ENCODE assay signal across 8 mouse cellular contexts in genomic region chr2:107290697-107291019, GRCm38 (mm10). TPM values are rescaled to one million over a fixed set of nuclear protein-coding genes. Genes with fewer than 3 reads are reported as not detected.
DNase-seq lines count a peak whose midpoint lies in the region; ATAC-seq and TF ChIP-seq lines count a peak whose summit lies in the region.
"Had no signal": no experiment of that assay in that cellular context is flagged by ENCODE, and none has a peak within 500 bp of the region (broad histone marks: within the 10 kb centered on the region; RNA-seq: fewer than 3 reads in every experiment).

No protein-coding gene starts in this region.

- no peak for TF ChIP-seq CTCF in lung, embryonic 14.5 days (IDR thresholded peaks at IDR 0.05; ENCODE audit: low read depth)

- WGBS in lung, embryonic 14.5 days = under 1% methylated on average over 12 of the region's 12 CpGs
- 0% methylated on average over 12 of the region's 12 CpGs for WGBS in forebrain, embryonic 13.5 days
- under 1% methylated on average over 12 of the region's 12 CpGs for WGBS in limb, embryonic 13.5 days
- WGBS in stomach, embryonic 14.5 days = 1% methylated on average over 12 of the region's 12 CpGs

- peak; percentile 64; the same call in 1 of the 2 replicates for ATAC-seq in lung, embryonic 14.5 days (ENCODE audit: insufficient read depth)
- ATAC-seq in forebrain, embryonic 13.5 days = peak; percentile 84
- no peak; the same call in 1 of the 2 replicates for ATAC-seq in limb, embryonic 13.5 days (ENCODE audit: low FRiP score, low read depth)
- peak; percentile 20; the same call in 1 of the 2 replicates for ATAC-seq in stomach, embryonic 14.5 days (ENCODE audit: insufficient number of reproducible peaks, insufficient read depth, low FRiP score, low read depth)

- no peak overlapping the region for H3K9ac ChIP-seq in lung, embryonic 14.5 days
- H3K9ac ChIP-seq in forebrain, embryonic 13.5 days = peak overlapping the region; percentile 65
- peak overlapping the region; percentile 40; the same call in 1 of the 2 replicates for H3K9ac ChIP-seq in limb, embryonic 13.5 days
- H3K9ac ChIP-seq in stomach, embryonic 14.5 days (replicated peaks; ENCODE audit: low read depth, low read length) = no peak overlapping the region

- peak overlapping the region; percentile 37 for H3K4me3 ChIP-seq in lung, embryonic 14.5 days (ENCODE audit: low read depth, low read length)
- peak overlapping the region; percentile 53 for H3K4me3 ChIP-seq in forebrain, embryonic 13.5 days
- H3K4me3 ChIP-seq in limb, embryonic 13.5 days = peak overlapping the region; percentile 43
- peak overlapping the region; percentile 29 for H3K4me3 ChIP-seq in stomach, embryonic 14.5 days (ENCODE audit: low read depth, low read length)

- H3K4me1 ChIP-seq in lung, embryonic 14.5 days (ENCODE audit: insufficient read depth) = peaks cover 5% of the 10 kb centered on the region; the same call in 1 of the 2 replicates
- H3K4me1 ChIP-seq in forebrain, embryonic 13.5 days = 0 out of 2 replicates have a peak, but pooled peaks cover 6% of the 10 kb centered on the region
- H3K4me1 ChIP-seq in limb, embryonic 13.5 days = peaks cover 12% of the 10 kb centered on the region
- H3K4me1 ChIP-seq in stomach, embryonic 14.5 days (ENCODE audit: control insufficient read depth, insufficient read depth, low read length) = no peaks in the 10 kb centered on the region

- peak overlapping the region; percentile 67 for H3K4me2 ChIP-seq in lung, embryonic 14.5 days
- H3K4me2 ChIP-seq in forebrain, embryonic 13.5 days = peak overlapping the region; percentile 94
- H3K4me2 ChIP-seq in limb, embryonic 13.5 days (replicated peaks) = peak overlapping the region; percentile 82
- H3K4me2 ChIP-seq in stomach, embryonic 14.5 days (replicated peaks; ENCODE audit: low read depth, low read length) = peak overlapping the region; percentile 63

- H3K36me3 ChIP-seq in lung, embryonic 14.5 days (ENCODE audit: insufficient read depth) = no peaks in the 10 kb centered on the region
- no peaks in the 10 kb centered on the region for H3K36me3 ChIP-seq in forebrain, embryonic 13.5 days (ENCODE audit: poor library complexity, severe bottlenecking)
- no peaks in the 10 kb centered on the region for H3K36me3 ChIP-seq in limb, embryonic 13.5 days
- H3K36me3 ChIP-seq in stomach, embryonic 14.5 days (ENCODE audit: control insufficient read depth, insufficient read depth, low read length) = no peaks in the 10 kb centered on the region

- intact Hi-C loops in gastrocnemius, postnatal 14 days (cut with DNase I; ENCODE audit: low total_unique reads) = no loop called here

- H3K27ac ChIP-seq in lung, embryonic 14.5 days (ENCODE audit: low read depth) = no peak overlapping the region
- no peak overlapping the region for H3K27ac ChIP-seq in forebrain, embryonic 13.5 days
- no peak overlapping the region for H3K27ac ChIP-seq in limb, embryonic 13.5 days
- H3K27ac ChIP-seq in stomach, embryonic 14.5 days (ENCODE audit: low read length) = no peak overlapping the region

- H3K27me3 ChIP-seq in lung, embryonic 14.5 days (ENCODE audit: insufficient read depth, low read length) = peaks cover 9% of the 10 kb centered on the region; the same call in 1 of the 2 replicates
- H3K27me3 ChIP-seq in forebrain, embryonic 13.5 days = 0 out of 2 replicates have a peak, but pooled peaks cover 6% of the 10 kb centered on the region
- peaks cover 59% of the 10 kb centered on the region for H3K27me3 ChIP-seq in limb, embryonic 13.5 days
- no peaks in the 10 kb centered on the region for H3K27me3 ChIP-seq in stomach, embryonic 14.5 days (ENCODE audit: control insufficient read depth, insufficient read depth, low read length)
- H3K27me3 ChIP-seq: Patski had no signal

- DNase-seq in lung, embryonic 14.5 days = no peak
- DNase-seq in lung, postnatal 10 days = no peak
- DNase-seq in urinary bladder, postnatal 10 days (ENCODE audit: low spot score) = no peak
- no peak for DNase-seq in gastrocnemius, postnatal 14 days

- H3K9me3 ChIP-seq in lung, embryonic 14.5 days (ENCODE audit: low read depth, low read length) = no peaks in the 10 kb centered on the region
- H3K9me3 ChIP-seq in forebrain, embryonic 13.5 days (replicated peaks) = no peaks in the 10 kb centered on the region
- no peaks in the 10 kb centered on the region for H3K9me3 ChIP-seq in limb, embryonic 13.5 days
- no peaks in the 10 kb centered on the region for H3K9me3 ChIP-seq in stomach, embryonic 14.5 days (ENCODE audit: control insufficient read depth, low read depth, low read length)

RNA-seq across cellular contexts. Expression of gene Kcna4, which starts 0.2 kb away (rescaled TPM):
- polyA plus RNA-seq in lung, embryonic 14.5 days (2014; fragmentation: Nextera tagmentation; extraction: Ambion mirVana) = 0.22 and 0.41 TPM in 2 replicates
- polyA plus RNA-seq in forebrain, embryonic 13.5 days (2015; fragmentation: Nextera tagmentation; extraction: Ambion mirVana) = 1.0 and 1.7 TPM in 2 replicates
- polyA plus RNA-seq in limb, embryonic 13.5 days (2015; fragmentation: Nextera tagmentation; extraction: Ambion mirVana) = 1.1 and 1.2 TPM in 2 replicates
- 0.55 and 0.80 TPM in 2 replicates for polyA plus RNA-seq in stomach, embryonic 14.5 days (2014; fragmentation: Nextera tagmentation; extraction: Ambion mirVana)
- under 1 TPM in 1 of 2 experiments, not detected in 1; 0.04 TPM for total RNA-seq in gastrocnemius, postnatal 14 days (2021)
- polyA plus RNA-seq: Patski had no signal

Comparison
In these comparisons a context has a peak if more than half of its experiments do, and no peak if none do; other contexts are left out.
1. H3K9ac ChIP-seq: peak in forebrain, embryonic 13.5 days (single experiment) and limb, embryonic 13.5 days (single experiment); none in lung, embryonic 14.5 days (single experiment) and stomach, embryonic 14.5 days (single experiment).
2. Peak in every context shown above with its lines, with median percentiles within 50 percentile points of each other: H3K4me2 ChIP-seq and H3K4me3 ChIP-seq.